Mouse (Mus musculus): ENCODE measurements at regions not wholly inside any gene's neighbourhood (a gene's known extent, or its start where the extent isn't known, plus 50 kb on each side); places are given as distances from the start of the nearest gene placed in this dataset.

DNA sequence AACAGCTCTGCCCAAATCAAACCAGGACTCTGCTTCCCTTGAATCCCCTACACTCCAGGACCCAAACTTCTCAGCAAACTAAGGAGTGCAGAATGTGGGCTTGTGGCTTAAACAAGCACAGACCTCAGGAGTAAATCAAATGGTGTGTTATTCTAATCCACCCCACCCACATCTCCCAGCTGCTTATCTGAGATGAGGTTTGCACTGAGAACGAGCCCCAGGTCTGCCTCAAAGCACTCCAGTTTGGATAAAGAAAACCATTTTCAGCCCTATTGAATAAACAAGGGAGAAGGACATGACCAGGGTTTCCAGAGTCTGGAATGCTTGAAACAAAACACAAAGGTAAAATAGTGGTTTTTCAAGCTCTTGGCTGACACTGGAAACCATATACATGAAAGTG is 132.9 kb upstream of the Mafb start:
- 0 out of 2 replicates have a peak, but pooled peaks cover 7% of the 10 kb centered on the region for H3K4me1 ChIP-seq (ENCODE audit: control insufficient read depth, insufficient read depth, low read length)
- 17% methylated on average over 1 of the region's 1 CpGs for WGBS
- ATAC-seq = no peak
- H3K27ac ChIP-seq (ENCODE audit: low read length) = no peak overlapping the region
- H3K36me3 ChIP-seq (ENCODE audit: control insufficient read depth, insufficient read depth, low read length) = no peaks in the 10 kb centered on the region
- no peak overlapping the region for H3K9ac ChIP-seq (ENCODE audit: low read depth, low read length)
- H3K27me3 ChIP-seq (replicated peaks; ENCODE audit: control insufficient read depth, insufficient read depth, low read length) = no peaks in the 10 kb centered on the region
- no peak overlapping the region for H3K4me3 ChIP-seq (ENCODE audit: low read length)
- no peaks in the 10 kb centered on the region for H3K9me3 ChIP-seq (ENCODE audit: control insufficient read depth, low read length)
- no peak overlapping the region for H3K4me2 ChIP-seq (ENCODE audit: low read depth, low read length)

DNA sequence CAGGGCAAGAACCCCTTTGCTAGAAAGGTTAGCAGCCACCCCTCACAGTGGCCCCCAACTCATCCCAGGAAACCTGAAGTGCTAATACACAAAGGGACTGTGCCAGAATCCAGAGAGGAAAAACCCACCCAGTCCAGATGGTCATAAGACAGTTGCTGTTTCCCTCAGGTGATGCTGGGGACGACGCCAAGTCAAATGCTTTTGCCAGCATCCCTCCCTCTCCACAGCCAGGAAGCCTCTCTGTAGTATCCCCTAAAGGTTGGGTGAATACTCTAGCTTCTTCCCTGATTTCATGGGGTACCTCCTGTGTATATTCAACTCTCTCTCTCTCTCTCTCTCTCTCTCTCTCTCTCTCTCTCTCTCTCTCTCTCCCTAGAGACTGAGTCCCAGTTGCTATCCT is 136.0 kb upstream of the Mafb start:
- no peak for ATAC-seq
- Histone ChIP-seq H3K9me3 (ENCODE audit: control insufficient read depth, low read length) (no peaks in the 10 kb centered on the region), H3K4me1 (ENCODE audit: control insufficient read depth, insufficient read depth, low read length) (0 out of 2 replicates have a peak, but pooled peaks cover 7% of the 10 kb centered on the region), H3K27me3 (replicated peaks; ENCODE audit: control insufficient read depth, insufficient read depth, low read length) (no peaks in the 10 kb centered on the region), H3K27ac (ENCODE audit: low read length) (no peak overlapping the region), H3K36me3 (ENCODE audit: control insufficient read depth, insufficient read depth, low read length) (no peaks in the 10 kb centered on the region), H3K4me2 (ENCODE audit: low read depth, low read length) (no peak overlapping the region), H3K9ac (ENCODE audit: low read depth, low read length) (no peak overlapping the region), H3K4me3 (ENCODE audit: low read length) (no peak overlapping the region)
- 60% methylated on average over 2 of the region's 2 CpGs for WGBS

DNA sequence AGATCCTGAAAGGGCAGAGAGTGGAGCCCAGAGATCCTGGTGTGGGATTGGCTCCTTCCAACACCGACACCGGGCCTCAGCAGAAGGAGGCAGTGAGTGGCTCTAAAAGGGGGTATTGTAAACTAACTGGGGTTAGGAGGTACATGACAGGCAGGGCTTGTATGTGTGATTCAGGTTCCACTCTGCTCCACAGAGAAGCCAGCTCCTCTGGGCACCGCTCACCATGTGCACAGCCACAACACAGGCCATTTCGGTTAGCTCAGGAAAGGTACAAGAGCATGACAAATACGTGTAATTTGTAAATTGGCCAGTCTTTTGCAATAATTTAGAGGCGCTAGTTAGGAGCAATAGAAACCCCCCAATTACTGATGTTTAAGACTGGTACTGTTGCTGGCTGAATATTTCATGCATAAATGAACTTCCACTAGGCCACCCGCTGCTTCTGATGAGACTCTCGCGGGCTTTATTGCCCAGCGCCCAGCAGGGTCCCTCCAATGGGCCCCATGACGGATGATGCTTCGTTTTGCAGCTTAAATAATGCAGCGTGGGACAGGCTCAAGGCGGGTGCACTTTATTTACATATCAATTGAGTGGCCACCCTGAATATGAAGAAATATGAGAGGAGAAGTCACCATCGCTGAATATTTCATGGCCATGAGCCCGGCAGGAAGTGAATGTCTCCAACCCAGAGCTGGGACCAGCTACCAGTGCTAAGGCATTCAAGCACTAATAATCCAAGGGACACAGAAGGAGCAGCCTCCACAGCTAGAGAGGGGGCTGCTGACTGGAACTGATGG is 136.9 kb upstream of the Mafb start:
- Histone ChIP-seq H3K4me3 (ENCODE audit: low read length) (no peak overlapping the region), H3K4me1 (ENCODE audit: control insufficient read depth, insufficient read depth, low read length) (0 out of 2 replicates have a peak, but pooled peaks cover 7% of the 10 kb centered on the region), H3K27ac (ENCODE audit: low read length) (no peak overlapping the region), H3K9ac (ENCODE audit: low read depth, low read length) (no peak overlapping the region), H3K27me3 (replicated peaks; ENCODE audit: control insufficient read depth, insufficient read depth, low read length) (no peaks in the 10 kb centered on the region), H3K9me3 (ENCODE audit: control insufficient read depth, low read length) (no peaks in the 10 kb centered on the region), H3K4me2 (ENCODE audit: low read depth, low read length) (no peak overlapping the region), H3K36me3 (ENCODE audit: control insufficient read depth, insufficient read depth, low read length) (no peaks in the 10 kb centered on the region)
- WGBS = 52% methylated on average over 16 of the region's 16 CpGs
- ATAC-seq = no peak

DNA sequence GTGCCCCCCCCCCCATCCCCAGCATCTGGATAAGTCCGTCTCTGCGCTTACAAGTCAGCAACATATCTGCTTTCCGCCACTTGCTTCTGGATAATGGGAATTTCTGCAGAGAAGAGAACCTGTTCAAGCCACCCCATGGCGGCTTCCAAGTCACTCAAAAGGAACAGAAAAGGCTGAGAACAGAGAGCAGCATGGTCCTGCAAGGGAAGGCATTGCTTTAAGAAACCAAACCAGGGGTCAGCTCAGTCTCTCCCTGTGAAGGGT is 137.5 kb upstream of the Mafb start:
- H3K27ac ChIP-seq (ENCODE audit: low read length) = no peak overlapping the region
- 72% methylated on average over 4 of the region's 4 CpGs for WGBS
- no peaks in the 10 kb centered on the region for H3K9me3 ChIP-seq (ENCODE audit: control insufficient read depth, low read length)
- no peak overlapping the region for H3K4me3 ChIP-seq (ENCODE audit: low read length)
- no peak for ATAC-seq
- 0 out of 2 replicates have a peak, but pooled peaks cover 7% of the 10 kb centered on the region for H3K4me1 ChIP-seq (ENCODE audit: control insufficient read depth, insufficient read depth, low read length)
- H3K9ac ChIP-seq (ENCODE audit: low read depth, low read length) = no peak overlapping the region
- no peak overlapping the region for H3K4me2 ChIP-seq (ENCODE audit: low read depth, low read length)
- H3K36me3 ChIP-seq (ENCODE audit: control insufficient read depth, insufficient read depth, low read length) = no peaks in the 10 kb centered on the region
- no peaks in the 10 kb centered on the region for H3K27me3 ChIP-seq (replicated peaks; ENCODE audit: control insufficient read depth, insufficient read depth, low read length)

DNA sequence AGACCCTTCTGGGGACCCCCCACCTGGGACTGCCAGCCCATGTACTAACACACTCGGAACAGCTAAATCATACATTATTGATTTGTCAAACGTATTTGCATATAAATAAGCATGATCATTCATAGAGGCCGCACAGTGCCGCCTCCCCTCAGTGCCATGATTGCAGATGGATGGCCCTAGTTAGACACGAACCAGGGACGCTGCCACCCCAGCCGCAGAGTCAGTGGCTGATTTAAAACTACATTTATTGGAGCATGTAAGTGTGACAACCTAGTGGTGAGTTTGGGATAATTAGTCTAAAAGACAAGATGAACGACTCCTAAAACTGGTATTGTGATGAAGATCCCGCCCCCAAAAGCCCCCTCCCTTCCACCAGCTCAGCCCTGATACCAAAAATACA is 138.3 kb upstream of the Top1 start:
- WGBS = 64% methylated on average over 9 of the region's 9 CpGs
- H3K9me3 ChIP-seq (ENCODE audit: control insufficient read depth, low read length) = no peaks in the 10 kb centered on the region
- no peak overlapping the region for H3K27ac ChIP-seq (ENCODE audit: low read length)
- H3K36me3 ChIP-seq (ENCODE audit: control insufficient read depth, insufficient read depth, low read length) = no peaks in the 10 kb centered on the region
- no peak overlapping the region for H3K4me2 ChIP-seq (ENCODE audit: low read depth, low read length)
- no peak for ATAC-seq
- no peaks in the 10 kb centered on the region for H3K27me3 ChIP-seq (replicated peaks; ENCODE audit: control insufficient read depth, insufficient read depth, low read length)
- H3K9ac ChIP-seq (ENCODE audit: low read depth, low read length) = no peak overlapping the region
- no peak overlapping the region for H3K4me3 ChIP-seq (ENCODE audit: low read length)
- 0 out of 2 replicates have a peak, but pooled peaks cover 7% of the 10 kb centered on the region for H3K4me1 ChIP-seq (ENCODE audit: control insufficient read depth, insufficient read depth, low read length)

DNA sequence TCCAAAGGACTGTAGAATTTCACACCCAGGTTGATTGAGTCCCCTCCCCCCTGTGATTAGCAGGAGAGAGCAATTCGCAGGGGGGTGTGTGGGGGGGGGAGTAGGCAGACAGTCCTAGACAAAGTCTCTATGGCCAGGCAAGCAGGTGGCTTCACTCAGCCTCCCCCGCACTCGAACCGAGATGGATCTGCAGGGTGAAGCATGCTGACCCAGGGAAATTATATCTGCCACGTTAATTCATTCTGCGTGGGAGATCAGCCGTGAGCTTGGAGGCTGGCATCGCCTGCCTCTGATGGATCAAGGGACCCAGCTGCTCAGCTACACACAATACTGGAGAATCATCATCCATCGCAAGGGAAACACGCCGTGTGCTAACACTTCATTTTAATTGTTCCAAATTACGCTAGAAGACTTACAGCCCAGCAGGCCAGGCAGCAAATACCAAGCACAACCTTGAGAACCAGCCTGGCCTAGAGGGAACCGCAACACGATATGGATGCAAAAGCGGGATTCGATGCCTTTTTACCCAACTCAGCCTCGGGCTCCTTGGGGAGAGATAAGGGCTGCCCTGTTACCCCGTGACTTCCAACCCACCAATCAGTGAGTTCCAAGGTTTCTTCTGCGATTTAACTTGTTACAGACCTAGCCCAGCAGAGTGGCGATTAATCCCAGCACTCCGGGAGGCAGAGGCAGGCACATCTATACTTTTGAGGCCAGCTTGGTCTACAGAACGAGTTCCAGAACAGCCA is 137.7 kb upstream of the Top1 start:
- Histone ChIP-seq H3K9ac (ENCODE audit: low read depth, low read length) (no peak overlapping the region), H3K4me3 (ENCODE audit: low read length) (no peak overlapping the region), H3K4me1 (ENCODE audit: control insufficient read depth, insufficient read depth, low read length) (0 out of 2 replicates have a peak, but pooled peaks cover 7% of the 10 kb centered on the region), H3K36me3 (ENCODE audit: control insufficient read depth, insufficient read depth, low read length) (no peaks in the 10 kb centered on the region), H3K4me2 (ENCODE audit: low read depth, low read length) (no peak overlapping the region), H3K27ac (ENCODE audit: low read length) (no peak overlapping the region), H3K9me3 (ENCODE audit: control insufficient read depth, low read length) (no peaks in the 10 kb centered on the region), H3K27me3 (replicated peaks; ENCODE audit: control insufficient read depth, insufficient read depth, low read length) (no peaks in the 10 kb centered on the region)
- no peak for ATAC-seq
- 53% methylated on average over 22 of the region's 22 CpGs for WGBS

DNA sequence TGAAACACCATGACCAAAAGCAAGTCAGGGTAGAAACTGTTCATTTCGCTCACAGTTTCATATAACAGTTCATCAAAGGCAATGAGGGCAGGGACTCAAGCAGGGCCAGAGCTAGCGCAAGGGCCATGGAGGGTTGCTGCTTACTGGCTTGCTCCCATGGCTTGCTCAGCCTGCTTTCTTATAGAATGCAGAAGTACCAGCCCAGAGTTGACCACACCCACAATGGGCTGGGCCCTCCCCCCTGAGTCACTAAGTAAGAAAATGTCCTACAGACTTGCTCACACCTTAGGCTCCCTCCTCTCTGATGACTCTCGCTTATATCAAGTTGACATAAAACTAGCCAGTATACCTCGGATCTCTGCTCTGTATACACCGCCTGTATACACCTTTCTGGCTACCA is 135.5 kb upstream of the Top1 start:
- no peak overlapping the region for H3K4me3 ChIP-seq (ENCODE audit: low read length)
- H3K9ac ChIP-seq (ENCODE audit: low read depth, low read length) = no peak overlapping the region
- ATAC-seq = no peak
- WGBS = 91% methylated on average over 5 of the region's 5 CpGs
- H3K9me3 ChIP-seq (ENCODE audit: control insufficient read depth, low read length) = no peaks in the 10 kb centered on the region
- no peak overlapping the region for H3K27ac ChIP-seq (ENCODE audit: low read length)
- H3K36me3 ChIP-seq (ENCODE audit: control insufficient read depth, insufficient read depth, low read length) = no peaks in the 10 kb centered on the region
- H3K4me2 ChIP-seq (ENCODE audit: low read depth, low read length) = no peak overlapping the region
- no peaks in the 10 kb centered on the region for H3K27me3 ChIP-seq (replicated peaks; ENCODE audit: control insufficient read depth, insufficient read depth, low read length)
- no peaks in the 10 kb centered on the region for H3K4me1 ChIP-seq (ENCODE audit: control insufficient read depth, insufficient read depth, low read length)

DNA sequence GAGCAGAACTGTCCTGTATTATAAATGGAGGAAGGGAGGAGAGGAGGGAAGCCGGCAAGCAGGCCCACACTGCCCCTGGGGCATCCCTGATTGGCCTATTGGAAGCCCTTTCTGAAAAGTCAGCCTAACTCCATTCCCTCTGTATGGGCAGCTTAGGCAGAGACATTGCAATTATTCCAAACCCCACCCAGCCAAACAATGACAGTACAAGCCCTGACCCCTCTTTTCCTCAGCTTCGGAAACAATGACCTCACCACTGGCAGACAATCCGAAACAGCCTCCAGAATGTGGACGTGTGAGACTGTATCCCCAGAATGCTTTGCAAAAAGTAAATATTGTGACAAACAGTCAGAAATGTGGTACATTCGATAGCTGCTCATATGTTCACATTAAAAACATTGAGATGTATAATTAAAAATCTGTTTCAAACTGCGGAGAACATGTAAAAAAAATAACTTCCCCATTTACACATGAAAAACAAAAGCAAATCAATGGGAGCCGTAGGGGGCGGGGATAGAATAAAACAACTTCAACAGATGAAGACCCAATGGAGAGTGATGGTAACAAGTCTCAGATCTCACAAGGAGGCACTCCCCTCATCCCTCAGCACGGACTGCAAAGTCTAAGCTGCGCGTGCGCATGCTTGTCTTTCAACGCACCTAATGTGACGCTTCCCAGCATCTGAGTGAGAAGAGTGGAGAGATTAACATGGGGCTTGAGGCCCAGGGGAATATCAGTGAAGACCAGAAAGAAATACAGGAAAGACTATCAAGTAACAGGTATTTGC is 134.9 kb upstream of the Top1 start:
- Histone ChIP-seq H3K27me3 (replicated peaks; ENCODE audit: control insufficient read depth, insufficient read depth, low read length) (no peaks in the 10 kb centered on the region), H3K4me1 (ENCODE audit: control insufficient read depth, insufficient read depth, low read length) (no peaks in the 10 kb centered on the region), H3K27ac (ENCODE audit: low read length) (no peak overlapping the region), H3K4me2 (ENCODE audit: low read depth, low read length) (no peak overlapping the region), H3K9me3 (ENCODE audit: control insufficient read depth, low read length) (no peaks in the 10 kb centered on the region), H3K4me3 (ENCODE audit: low read length) (no peak overlapping the region), H3K36me3 (ENCODE audit: control insufficient read depth, insufficient read depth, low read length) (no peaks in the 10 kb centered on the region), H3K9ac (ENCODE audit: low read depth, low read length) (no peak overlapping the region)
- ATAC-seq = no peak
- WGBS = 52% methylated on average over 14 of the region's 14 CpGs

DNA sequence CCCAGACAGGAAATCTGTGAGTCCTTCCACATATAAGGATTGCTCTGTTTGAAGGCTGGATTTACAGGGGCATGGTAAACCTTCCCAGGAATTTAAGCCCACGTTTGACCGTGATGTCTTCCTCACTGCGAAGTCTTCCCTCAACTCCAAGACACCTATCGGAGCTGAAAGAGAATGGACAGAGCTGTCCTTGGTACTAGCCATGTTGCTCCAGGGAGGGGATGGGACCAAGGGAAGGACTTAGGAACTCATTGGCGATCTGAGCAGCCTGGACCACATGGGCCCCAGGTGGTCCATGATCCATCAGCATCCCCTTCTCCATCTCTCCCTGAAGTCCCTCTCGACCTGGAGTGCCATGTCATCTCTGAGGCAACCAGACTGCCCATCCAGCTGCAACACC is 130.1 kb upstream of the Top1 start:
- H3K4me1 ChIP-seq (ENCODE audit: control insufficient read depth, insufficient read depth, low read length) = no peaks in the 10 kb centered on the region
- no peaks in the 10 kb centered on the region for H3K36me3 ChIP-seq (ENCODE audit: control insufficient read depth, insufficient read depth, low read length)
- H3K9me3 ChIP-seq (ENCODE audit: control insufficient read depth, low read length) = no peaks in the 10 kb centered on the region
- H3K4me3 ChIP-seq (ENCODE audit: low read length) = no peak overlapping the region
- no peaks in the 10 kb centered on the region for H3K27me3 ChIP-seq (replicated peaks; ENCODE audit: control insufficient read depth, insufficient read depth, low read length)
- no peak overlapping the region for H3K9ac ChIP-seq (ENCODE audit: low read depth, low read length)
- no peak for ATAC-seq
- H3K4me2 ChIP-seq (ENCODE audit: low read depth, low read length) = no peak overlapping the region
- WGBS = 41% methylated on average over 6 of the region's 6 CpGs
- no peak overlapping the region for H3K27ac ChIP-seq (ENCODE audit: low read length)
